Mouse (Mus musculus) megakaryocyte-erythroid progenitor cell, adult 5-6 weeks (primary cell): ENCODE results near the gene Dnajb14. TPM values are rescaled to one million over a fixed set of nuclear protein-coding genes. Genes with fewer than 3 reads are reported as not detected.
"Not testable (repeated sequence)": the region's sequence is repeated elsewhere in the genome, so short reads cannot be mapped to it uniquely, and the experiment has no call there.

ENCODE experiments used
- ATAC-seq: replicated peaks from 2 replicates; pipeline ENCODE4 v1.8.0; 2016; ENCODE audit warnings: mild to moderate bottlenecking, inconsistent platforms; ENCODE audit not compliant: severe bottlenecking, poor library complexity, low FRiP score, low TSS enrichment
- total RNA-seq, 2 experiments: library from RNA; stranded (forward) in 1 of 2; stranded (reverse) in 1 of 2; fragments of 200-1000, 215-1000 nt in 1 of 2; fragments of >200 nt in 1 of 2; fragmentation: Nextera tagmentation in 1 of 2; gene quantifications; 2 replicates each; pipeline ENCODE4 v1.2.3; 2014 to 2017

Gene Dnajb14
- total RNA-seq, 2 experiments from 2014 or later: 7.2 to 12.8 TPM

DNA sequence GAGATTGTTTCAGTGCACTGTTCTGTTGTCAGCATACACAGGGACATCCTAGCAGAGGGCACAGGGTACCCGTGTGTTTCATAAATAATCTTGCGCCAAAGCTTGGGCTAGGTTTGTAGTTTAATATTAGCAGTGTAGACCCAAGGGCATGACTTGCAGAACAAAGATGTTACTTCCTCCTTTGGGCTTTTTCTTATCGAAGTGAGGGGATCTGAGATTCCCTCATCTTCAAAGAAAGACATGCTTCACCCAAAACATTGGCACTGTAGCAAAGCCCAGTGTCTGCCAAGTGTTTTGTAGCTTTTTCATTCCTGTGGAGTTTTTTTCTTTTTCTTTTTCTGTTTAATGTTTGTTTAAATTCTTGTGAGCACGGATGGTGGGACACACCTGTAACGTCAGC lies 30.2 kb downstream of the Dnajb14 start:
- ATAC-seq: no peak

DNA sequence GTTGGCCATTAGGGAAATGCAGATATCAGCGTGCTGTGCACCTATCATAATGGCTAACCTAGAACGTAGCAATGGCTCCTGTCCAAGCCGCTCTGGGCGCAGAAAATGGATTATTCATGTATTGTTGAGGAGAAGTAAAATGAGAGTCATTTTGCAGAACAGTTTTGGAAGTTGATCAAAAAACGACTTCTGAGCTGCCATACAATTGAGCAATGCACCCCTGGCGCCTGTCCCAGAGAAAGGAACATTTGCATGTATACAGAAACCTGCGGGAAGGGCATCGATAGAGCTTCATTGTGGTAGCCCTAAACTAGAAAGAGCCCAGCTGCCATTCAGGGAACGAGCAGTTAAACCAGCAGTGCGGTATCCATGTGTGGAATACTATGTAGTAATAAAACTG lies 32.7 kb downstream of the Dnajb14 start:
- no peak for ATAC-seq

DNA sequence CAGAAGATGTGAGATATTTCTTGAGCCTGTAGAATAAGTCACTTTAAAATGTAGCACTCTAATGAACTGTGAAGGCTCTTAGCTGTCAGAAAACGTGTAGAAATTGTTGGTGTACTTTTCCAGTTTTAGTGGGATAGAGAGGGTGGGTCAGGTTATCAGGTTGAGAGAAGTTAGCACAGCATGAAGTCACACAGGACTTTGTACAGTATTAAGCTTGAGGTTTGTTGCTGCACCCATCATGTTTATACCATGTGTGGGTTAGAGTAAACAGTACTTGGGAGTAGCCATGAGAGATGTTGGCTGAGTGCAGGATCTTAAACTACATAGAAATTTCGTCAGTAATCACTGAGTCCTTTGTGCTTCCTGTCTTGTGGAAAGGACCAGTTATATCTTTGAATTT lies 45.6 kb downstream of the Dnajb14 start:
- no peak for ATAC-seq

DNA sequence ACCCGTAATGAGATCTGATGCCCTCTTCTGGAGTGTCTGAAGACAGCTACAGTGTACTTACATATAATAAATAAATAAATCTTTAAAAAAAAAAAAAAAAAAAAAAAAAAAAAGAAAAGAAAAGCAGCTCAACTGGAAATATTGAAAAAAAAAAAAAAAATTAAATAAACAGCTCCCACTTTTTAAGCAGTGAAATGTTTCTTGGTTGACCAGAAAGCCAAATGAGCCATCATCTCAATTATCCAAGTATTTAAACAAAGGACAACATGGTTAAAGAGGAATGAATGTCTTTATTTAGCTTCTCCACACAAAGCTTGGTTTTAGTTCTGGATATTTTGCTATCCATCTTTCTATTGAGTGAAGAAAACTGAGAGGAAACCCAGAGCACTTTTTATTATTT lies 47.1 kb downstream of the Dnajb14 start:
- not testable (repeated sequence) for ATAC-seq

DNA sequence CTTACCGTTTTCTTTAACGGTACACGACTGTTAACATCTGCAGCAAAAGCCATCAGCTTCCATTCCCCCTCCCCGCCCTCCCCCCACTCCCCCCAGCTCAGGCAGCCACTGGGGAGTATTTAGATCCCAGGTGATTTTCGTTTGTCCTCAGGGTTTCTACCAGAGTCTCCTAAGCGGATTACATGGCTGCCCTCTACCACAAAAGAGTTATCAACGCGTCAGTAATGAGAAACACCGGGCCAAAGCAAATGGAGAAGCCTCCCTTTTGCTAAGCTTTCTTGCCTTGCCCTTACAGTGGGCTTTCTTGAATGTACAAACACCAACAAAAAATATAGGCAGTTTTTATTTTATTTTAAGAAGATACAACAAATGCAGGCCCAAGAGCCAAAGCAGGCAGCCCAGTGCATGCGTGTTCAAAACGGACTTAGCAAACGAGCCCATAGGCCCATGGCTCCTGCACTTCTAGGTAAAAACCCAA lies 50.3 kb downstream of the Dnajb14 start:
- ATAC-seq: peak; percentile 54; the same call in 1 of the 2 replicates

DNA sequence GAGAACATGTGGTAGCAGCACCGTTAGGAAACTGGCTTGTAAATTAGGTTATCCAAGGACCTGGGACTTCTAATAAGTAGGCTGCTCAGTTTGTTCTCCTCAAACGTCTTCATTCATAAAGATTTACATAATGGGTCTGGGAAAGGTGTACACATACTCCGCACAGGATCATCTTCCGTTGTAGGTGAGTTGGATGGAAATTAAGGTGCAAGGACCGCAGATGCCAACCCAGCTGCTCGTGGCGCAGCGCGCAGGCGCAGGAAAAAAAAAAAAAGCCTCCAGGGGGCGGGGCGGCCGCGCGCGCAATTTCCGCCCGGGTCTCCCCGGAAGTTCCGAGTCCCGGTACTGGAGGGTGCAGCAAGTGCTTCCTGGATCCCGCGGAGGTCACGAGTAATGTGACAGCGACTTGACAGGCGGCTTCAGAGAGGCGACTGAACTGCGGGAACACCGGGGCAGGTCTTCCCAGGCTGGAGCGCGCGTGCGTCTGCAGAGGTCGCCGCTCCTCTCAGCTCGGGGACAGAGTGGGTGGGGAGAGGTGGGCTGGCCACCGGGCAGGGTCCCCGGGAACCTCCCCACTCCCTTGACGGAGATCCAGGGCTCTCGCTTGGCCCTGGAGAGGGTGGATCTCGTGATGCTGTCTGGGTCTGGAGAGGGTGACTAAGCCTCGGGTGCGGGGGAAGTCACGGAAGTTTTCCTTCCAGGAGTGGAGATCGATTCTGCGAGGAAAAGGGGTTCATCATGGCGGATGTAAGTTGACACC lies 50.9 kb downstream of the Dnajb14 start, which contains the start of gene Lamtor3:
Gene Lamtor3, plus strand, starts transcription at position 335 of the 760 bp plus-strand sequence.
- ATAC-seq: peak; percentile 98

DNA sequence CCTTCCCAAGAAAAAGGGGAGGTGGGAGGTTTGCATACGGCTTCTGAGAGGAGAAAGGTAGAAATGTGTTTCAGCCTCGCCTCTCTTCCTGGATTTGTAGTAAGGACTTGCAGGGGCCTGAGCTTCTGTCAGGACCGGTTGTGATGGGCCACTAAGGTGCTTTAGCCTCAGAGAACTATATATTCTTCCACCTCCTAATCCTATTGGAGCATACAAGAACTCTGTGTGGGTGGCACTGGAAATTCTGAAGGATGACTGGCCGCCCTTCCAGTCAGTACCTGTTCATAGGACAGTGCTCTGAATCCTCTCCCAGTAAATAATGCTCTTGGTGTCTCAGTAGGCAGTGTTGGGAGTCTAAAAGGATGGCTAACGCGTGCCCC lies 51.4 kb downstream of the Dnajb14 start:
- ATAC-seq: peak; percentile 36

DNA sequence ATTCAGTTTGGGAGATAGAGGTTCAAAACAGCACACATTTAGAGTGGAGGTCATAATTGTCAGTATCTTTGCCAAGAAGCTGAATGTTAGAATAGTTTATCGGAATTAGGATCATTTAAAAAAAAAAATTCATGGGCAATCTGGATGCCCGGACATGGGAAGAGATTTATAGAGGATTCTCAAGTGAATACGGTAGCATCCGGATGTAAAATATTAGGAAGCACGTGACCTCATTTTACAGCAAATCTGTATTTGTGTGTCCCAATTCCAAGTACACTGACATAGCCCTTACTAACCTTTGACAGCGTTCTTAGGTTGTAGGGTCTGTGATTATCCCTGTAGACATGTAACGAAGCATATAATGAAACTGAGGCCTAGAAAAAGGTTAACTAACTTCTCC lies 51.9 kb downstream of the Dnajb14 start:
- no peak for ATAC-seq

DNA sequence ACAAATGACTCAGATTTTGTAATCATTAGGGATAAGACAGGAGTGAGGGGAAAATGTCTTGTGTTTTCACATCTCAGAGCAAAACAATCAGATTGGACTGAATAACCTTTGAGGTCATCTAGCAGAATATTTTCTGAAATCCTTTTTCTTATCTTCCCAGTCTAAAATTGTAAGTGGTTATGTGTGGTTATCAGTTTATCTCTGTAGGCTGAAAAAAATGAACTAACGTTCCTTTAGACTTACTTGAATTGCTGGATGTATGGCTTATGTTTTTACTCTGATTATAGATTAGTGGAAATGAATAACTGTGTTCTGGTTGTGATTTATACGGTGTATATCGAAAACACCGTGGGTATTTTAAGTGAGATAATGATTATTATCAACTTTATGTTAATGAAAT lies 53.1 kb downstream of the Dnajb14 start:
- ATAC-seq: no peak

DNA sequence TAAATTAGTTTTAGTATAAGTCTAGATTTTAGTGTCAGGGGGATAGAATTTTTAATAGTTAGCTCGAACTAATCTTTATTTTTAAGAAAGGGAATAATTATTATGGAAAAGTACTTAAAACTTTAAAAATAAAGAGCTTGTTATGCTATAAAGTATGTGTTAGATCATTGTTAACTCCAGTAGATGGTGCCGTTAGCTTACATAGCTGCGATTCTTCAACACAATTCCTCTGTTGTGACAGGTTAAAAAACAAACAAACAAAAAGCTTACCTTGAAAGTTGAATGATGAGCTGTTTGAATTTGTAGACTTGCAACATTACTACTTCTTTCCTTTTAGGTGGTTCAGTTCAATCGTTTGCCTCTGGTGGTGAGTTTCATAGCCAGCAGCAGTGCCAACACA lies 59.5 kb downstream of the Dnajb14 start:
- ATAC-seq: no peak

DNA sequence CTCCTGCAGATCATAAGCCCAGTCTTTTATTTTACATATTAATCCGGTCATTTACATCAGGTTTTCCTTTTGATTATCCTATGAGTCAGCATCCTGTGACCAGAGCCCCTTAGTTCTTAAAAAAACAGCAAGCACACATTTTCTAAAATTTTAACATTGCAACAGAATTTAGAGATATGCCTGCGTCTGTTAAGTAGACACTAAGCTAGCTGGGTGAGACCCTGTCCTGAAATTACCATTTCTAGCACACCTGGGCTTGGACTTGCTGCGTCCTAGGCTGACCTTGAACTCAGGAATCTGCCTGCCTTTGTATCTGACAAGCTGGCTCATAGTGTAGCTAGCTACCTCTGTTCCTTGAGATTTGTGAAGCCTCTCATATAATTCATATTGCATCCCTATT lies 62.5 kb downstream of the Dnajb14 start:
- no peak for ATAC-seq

DNA sequence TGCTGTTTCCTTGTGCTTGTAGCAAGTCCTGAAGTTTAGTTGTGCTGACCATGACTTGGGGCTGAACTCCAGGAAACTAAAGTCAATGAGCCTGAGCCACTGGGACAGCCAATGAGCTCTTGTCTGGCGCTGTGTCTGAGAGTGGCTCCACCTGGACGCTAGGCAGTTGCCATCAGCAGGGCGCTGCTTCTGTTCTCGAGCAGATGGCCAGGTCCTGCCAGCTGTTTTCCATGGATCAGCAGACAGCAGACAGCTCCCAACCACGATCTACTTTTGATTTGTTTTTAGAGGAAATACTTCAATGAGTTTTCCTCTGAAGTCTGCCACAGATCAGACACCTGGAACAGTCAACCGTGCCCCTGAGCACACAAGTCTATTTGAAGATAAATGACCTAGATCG lies 65.3 kb downstream of the Dnajb14 start:
- no peak for ATAC-seq

DNA sequence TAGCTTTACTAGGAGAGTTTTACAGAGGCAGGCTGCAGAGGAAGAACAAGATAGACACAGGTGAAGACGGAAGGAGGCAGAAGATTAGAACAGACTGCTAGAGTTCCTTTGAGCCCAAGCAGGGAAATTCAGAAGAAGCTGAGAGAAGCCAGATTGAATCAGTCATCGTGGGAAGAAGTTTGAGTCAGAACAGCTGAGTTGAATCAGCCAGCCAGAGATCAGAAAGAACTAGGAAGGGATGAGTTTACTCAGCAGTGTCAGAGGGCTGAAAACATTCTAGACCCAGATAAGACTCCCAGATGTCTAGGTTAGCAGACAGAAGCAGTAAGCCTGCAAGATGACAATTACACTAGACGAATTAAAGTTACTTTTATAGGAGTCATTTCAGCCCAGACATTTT lies 66.5 kb downstream of the Dnajb14 start:
- no peak for ATAC-seq

DNA sequence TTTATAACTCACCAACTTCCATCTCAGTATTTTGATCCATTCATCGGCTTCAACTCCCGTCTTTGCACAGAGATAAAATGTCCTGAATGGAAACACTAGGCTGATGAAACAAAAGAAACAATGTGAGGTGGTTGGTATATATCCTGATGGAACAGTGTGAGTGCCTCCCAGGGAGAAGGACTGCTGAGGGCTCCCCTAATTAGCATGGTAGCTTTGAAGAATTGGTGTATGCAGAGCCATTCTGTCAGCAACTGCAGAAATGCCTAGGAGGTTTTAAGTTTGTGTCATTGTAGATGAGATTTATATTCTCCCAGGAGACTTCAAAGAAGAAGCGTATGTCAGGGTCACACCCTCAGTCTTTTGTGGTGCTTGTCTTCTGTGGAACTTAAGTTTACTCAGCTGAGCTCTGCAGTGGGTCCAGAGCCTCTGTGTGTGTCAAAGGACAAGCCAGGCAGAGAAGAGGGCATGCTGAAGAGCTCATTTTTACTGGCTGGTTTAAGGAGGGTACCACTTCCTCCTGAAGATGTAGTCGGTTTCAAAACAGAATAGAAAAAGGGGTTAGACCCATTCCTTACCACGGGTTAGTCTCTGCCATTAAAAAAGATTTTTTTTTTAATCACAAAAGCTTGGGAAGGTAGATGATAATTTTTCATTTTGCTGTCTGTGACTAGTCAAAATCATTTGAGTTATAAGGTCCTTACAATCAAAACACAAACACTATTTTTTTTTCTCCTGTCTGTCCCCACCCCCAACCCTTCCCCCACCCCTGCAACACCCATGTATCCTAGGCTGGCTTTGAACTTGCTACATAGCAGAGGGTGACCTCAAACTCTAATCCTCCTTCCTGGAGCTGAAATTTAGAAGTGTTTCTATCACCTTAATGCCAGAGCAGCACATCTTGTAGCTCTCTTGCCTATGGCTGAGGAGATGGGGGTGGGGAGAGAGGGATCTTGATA lies 68.4 kb downstream of the Dnajb14 start:
- no peak for ATAC-seq

DNA sequence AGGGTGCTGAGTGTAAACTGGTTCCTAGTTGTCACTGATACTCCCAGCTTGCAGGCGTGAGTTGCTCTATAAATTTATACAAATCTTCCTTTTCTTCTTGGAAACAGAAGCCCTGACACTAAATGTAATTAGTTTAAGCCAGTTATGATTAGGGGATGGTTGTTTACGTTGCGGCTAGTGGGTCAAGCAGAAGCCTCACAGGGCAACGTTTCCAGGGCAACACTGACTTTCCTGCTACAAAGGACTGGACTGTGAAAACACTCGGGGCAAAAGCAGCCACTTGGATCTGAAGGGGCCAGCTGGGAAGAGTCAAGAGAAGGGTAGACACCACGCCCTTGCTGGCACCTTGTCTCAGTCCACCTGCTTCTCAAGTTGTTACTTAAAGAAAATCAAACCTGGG lies 69.1 kb downstream of the Dnajb14 start:
- ATAC-seq: no peak

DNA sequence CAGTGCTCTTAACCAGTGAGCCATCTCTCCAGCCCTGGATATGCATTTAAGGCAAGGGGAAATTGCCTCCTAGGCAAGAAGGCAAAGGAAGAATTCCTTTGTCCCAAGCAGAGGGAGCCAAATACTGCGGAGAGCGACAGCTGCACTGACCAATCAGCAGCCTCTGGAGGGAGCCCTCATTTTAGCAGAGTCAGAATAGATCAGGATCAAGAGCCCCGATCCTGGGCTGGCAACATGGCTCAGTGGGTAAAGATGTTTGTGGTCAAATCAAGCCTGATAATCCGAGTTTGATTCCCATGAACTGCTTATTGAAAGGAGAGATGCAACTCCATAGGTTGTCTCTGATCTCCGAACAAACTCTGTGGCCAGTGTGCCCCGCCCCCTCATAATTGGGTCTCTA lies 71.1 kb downstream of the Dnajb14 start:
- ATAC-seq: no peak

DNA sequence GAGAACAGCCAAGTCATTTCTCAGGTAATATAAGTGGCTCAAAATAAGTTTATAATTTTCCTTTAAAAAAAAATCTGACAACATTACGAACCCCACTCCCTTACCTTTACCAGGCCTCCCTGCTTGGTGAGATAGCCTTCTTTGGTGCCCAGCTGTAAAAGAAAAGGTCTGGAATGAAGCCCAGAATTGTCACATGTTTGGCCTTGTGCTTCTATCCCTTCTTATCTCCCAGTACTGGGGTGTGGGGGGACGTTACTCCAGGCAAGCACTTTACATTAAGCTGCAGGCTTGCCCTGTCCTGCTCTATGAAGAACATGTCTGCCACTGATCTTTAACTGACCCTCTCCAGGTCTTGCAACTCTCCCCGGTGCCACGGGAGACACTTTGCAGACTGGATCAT lies 73.3 kb downstream of the Dnajb14 start:
- peak; percentile 91 for ATAC-seq

DNA sequence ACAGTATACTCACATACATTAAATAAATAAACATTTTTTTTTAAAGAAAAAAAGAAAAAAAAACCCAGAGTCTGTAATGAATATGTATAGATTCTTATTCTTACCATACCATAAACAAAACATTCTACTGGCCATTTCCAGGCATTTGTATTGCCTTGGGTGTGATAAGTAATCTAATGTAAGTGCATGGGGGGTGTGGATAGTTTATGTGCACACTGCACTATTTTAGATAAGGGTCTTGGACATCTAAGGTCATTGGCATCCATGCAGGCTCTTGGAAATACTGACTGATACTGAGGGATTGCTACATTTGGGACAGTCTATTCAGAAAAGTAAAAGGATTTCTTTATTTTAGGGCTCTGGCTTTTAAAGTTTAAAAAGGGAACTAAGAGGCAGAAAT lies 74.1 kb downstream of the Dnajb14 start:
- ATAC-seq: no peak

DNA sequence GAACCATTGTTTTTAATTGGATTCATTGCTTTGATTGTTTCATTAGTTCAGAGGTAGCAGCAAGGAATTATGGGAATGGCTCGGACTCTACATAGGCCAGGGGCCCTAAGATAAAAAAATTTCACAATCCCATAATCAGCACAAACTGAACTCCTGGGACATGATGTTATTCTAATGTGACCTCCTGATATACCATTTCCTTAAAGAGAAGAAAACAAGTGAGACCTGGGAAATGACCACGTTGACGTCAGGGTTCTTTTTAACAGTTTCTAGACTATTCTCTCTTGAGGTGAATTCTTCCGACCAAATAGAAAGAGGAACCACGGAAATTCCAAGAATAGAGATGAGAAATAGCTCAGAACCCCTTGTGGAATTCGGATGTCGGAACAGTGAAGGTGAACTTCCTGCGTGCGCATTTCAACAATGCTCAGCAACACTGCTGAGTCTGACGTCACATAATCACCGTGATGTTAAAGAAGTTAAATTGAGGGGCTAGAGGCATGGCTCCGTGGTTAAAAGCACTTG lies 74.7 kb downstream of the Dnajb14 start:
- ATAC-seq: no peak

DNA sequence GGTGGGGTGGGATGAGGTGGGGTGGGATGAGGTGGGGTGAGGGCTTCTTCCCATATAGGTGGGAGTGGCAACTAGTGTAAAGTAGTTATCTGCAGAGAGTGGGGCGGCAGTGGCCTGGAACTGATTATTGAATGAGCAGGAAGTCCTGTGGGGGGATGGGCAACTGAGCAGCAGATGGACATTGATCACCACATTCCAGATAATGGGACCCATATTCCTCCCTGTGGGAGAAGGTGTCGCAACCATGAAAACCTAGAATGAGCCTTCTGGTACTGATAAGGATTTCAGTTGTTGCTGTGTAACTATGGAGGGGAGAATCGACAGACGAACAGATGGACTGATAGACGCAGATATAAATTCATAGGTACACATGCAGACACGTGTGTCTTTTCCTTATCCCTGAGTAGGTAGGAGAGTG lies 76.3 kb downstream of the Dnajb14 start:
- ATAC-seq: peak; percentile 23
